Mouse (Mus musculus) liver (tissue): ENCODE measurements around the gene Galnt3.

ENCODE experiments used
- DNase-seq: peaks from one replicate; pipeline ENCODE4 v3.0.0-alpha.2; 2020; ENCODE audit warnings: mixed read lengths

Gene Galnt3

GRCm38 (mm10) chr2:66103740-66104436 lies 20.9 kb downstream of the Galnt3 start:
- DNase-seq = no peak

- no peak for DNase-seq
Observed at GRCm38 (mm10) chr2:66101686-66102304, 23.0 kb downstream of the Galnt3 start.

GRCm38 (mm10) chr2:66100671-66101351 lies 24.0 kb downstream of the Galnt3 start:
- DNase-seq = no peak

- no peak for DNase-seq
Observed at GRCm38 (mm10) chr2:66100239-66100638, 24.6 kb downstream of the Galnt3 start.

- DNase-seq = no peak
Observed at GRCm38 (mm10) chr2:66094622-66095181, 30.1 kb downstream of the Galnt3 start.

GRCm38 (mm10) chr2:66091296-66091695 lies 33.5 kb downstream of the Galnt3 start:
- DNase-seq = no peak

GRCm38 (mm10) chr2:66081876-66082275 lies 42.9 kb downstream of the Galnt3 start:
- no peak for DNase-seq

- no peak for DNase-seq
Observed at GRCm38 (mm10) chr2:66080731-66081130, 44.1 kb downstream of the Galnt3 start.

- DNase-seq = no peak
Observed at GRCm38 (mm10) chr2:66069454-66069853, 55.3 kb downstream of the Galnt3 start.

GRCm38 (mm10) chr2:66063291-66063690 lies 61.5 kb downstream of the Galnt3 start:
- DNase-seq = no peak

- no peak for DNase-seq
Observed at GRCm38 (mm10) chr2:66044405-66045089, 80.2 kb downstream of the Galnt3 start.

- DNase-seq = no peak
Observed at GRCm38 (mm10) chr2:66043441-66044404, 81.1 kb downstream of the Galnt3 start.

- no peak for DNase-seq
Observed at GRCm38 (mm10) chr2:66041917-66042419, 82.8 kb downstream of the Galnt3 start.

- no peak for DNase-seq
Observed at GRCm38 (mm10) chr2:66041203-66041916, 83.4 kb downstream of the Galnt3 start.

GRCm38 (mm10) chr2:66040611-66041010 lies 84.2 kb downstream of the Galnt3 start:
- DNase-seq = no peak

- DNase-seq = no peak
Observed at GRCm38 (mm10) chr2:66034907-66035679, 89.7 kb downstream of the Galnt3 start.
